Mouse (Mus musculus): ENCODE results near the gene Gfm1. TPM values are rescaled to one million over a fixed set of nuclear protein-coding genes. Genes with fewer than 3 reads are reported as not detected.
A peak's percentile ranks its signal among the peaks of the same experiment; 100 is the strongest.

Gfm1 gene
- total and polyA plus RNA-seq, 3 experiments, result 47.0 to 98.9 (median 74.9) TPM

GRCm38 (mm10) chr3:67471408-67472127 is 41.7 kb downstream of the Gfm1 start:
- no peaks in the 10 kb centered on the region for H3K79me2 ChIP-seq (replicated peaks; ENCODE audit: control insufficient read depth, extremely low read depth, insufficient read depth, poor library complexity, severe bottlenecking)
- H3K36me3 ChIP-seq (replicated peaks in 1 of 2; ENCODE audit: control insufficient read depth in 1 of 2, insufficient read depth in 1 of 2, low read length in 1 of 2), result peaks cover 46 to 84% of the 10 kb centered on the region in 2 experiments
- dilution Hi-C loops (cut with MboI; ENCODE audit: extremely low pct_ligation_motif_present, extremely low pct_unique_long_range_greater_than_20kb, low sequenced_read_pairs), result no loop called here
- no peak overlapping the region for H3K4me3 ChIP-seq (replicated peaks in 1 of 3; ENCODE audit: low read depth in 2 of 3, low read length in 2 of 3, poor library complexity in 1 of 3)
- no peak overlapping the region for H3K4me2 ChIP-seq (ENCODE audit: insufficient read depth, low read depth, poor library complexity, severe bottlenecking)
- TF ChIP-seq ETS1 (conservative IDR thresholded peaks at IDR 0.05; ENCODE audit: low read depth, low read length) (no peak), SMC3 (IDR thresholded peaks at IDR 0.05; ENCODE audit: low read depth, low read length) (no peak), TBP (conservative IDR thresholded peaks at IDR 0.05; ENCODE audit: low read depth, low read length) (no peak), ELF1 (IDR thresholded peaks at IDR 0.05; ENCODE audit: low read depth, low read length) (no peak), ZNF384 (IDR thresholded peaks at IDR 0.05; ENCODE audit: low read depth, low read length) (no peak), GABPA (IDR thresholded peaks at IDR 0.05; ENCODE audit: insufficient replicate concordance, low read depth, low read length) (no peak), NELFE (IDR thresholded peaks at IDR 0.05; ENCODE audit: low read depth, low read length) (no peak), SIN3A (IDR thresholded peaks at IDR 0.05; ENCODE audit: low read length) (no peak), MYC (IDR thresholded peaks at IDR 0.05; ENCODE audit: low read depth, low read length) (no peak), JUND (conservative IDR thresholded peaks at IDR 0.05; ENCODE audit: low read depth, low read length) (no peak), USF2 (conservative IDR thresholded peaks at IDR 0.05; ENCODE audit: low read depth, low read length) (no peak), CTCF (conservative IDR thresholded peaks at IDR 0.05 in 1 of 2, IDR thresholded peaks at IDR 0.05 in 1 of 2; ENCODE audit: low read depth in 2 of 2, low read length in 2 of 2) (no peak), ZMIZ1 (IDR thresholded peaks at IDR 0.05; ENCODE audit: low read depth, low read length) (no peak), CHD1 (IDR thresholded peaks at IDR 0.05; ENCODE audit: low read depth, low read length) (no peak), RCOR1 (conservative IDR thresholded peaks at IDR 0.05; ENCODE audit: low read depth, low read length) (no peak), MAX (IDR thresholded peaks at IDR 0.05; ENCODE audit: low read length) (no peak), NRF1 (IDR thresholded peaks at IDR 0.05; ENCODE audit: low read depth, low read length) (no peak), EP300 (IDR thresholded peaks at IDR 0.05; ENCODE audit: low read length) (no peak), BHLHE40 (IDR thresholded peaks at IDR 0.05; ENCODE audit: low read depth, low read length) (no peak), POLR2AphosphoS2 (IDR thresholded peaks at IDR 0.05; ENCODE audit: low read depth, low read length) (no peak)
- no peak overlapping the region for H3K27ac ChIP-seq (ENCODE audit: insufficient read depth, low read depth)
- no peaks in the 10 kb centered on the region for H3K9me3 ChIP-seq (replicated peaks; ENCODE audit: low read length)
- no peak overlapping the region for H3K9ac ChIP-seq (ENCODE audit: insufficient read depth, low read depth)
- H3K4me1 ChIP-seq (ENCODE audit: control insufficient read depth in 1 of 2, insufficient read depth in 2 of 2), result peaks cover 3% of the 10 kb centered on the region in 2 experiments; a peak in 3 of 4 replicates
- H3K27me3 ChIP-seq (replicated peaks), result no peaks in the 10 kb centered on the region
- DNase-seq (ENCODE audit: extremely low read depth), result peak; percentile 5
- in situ Hi-C loops (cut with MboI; ENCODE audit: low pct_ligation_motif_present, low pct_unique_long_range_greater_than_20kb, low sequenced_read_pairs), result no loop called here

- Histone ChIP-seq H3K9me3 (replicated peaks; ENCODE audit: low read length) (no peaks in the 10 kb centered on the region), H3K9ac (ENCODE audit: insufficient read depth, low read depth) (no peak overlapping the region), H3K27ac (ENCODE audit: insufficient read depth, low read depth) (no peak overlapping the region), H3K4me2 (ENCODE audit: insufficient read depth, low read depth, poor library complexity, severe bottlenecking) (no peak overlapping the region), H3K36me3 (replicated peaks in 1 of 2; ENCODE audit: control insufficient read depth in 1 of 2, insufficient read depth in 1 of 2, low read length in 1 of 2) (peaks cover 38 to 85% of the 10 kb centered on the region in 2 experiments), H3K79me2 (replicated peaks; ENCODE audit: control insufficient read depth, extremely low read depth, insufficient read depth, poor library complexity, severe bottlenecking) (no peaks in the 10 kb centered on the region), H3K4me1 (ENCODE audit: control insufficient read depth in 1 of 2, insufficient read depth in 2 of 2) (peaks cover 3% of the 10 kb centered on the region in 2 experiments; a peak in 3 of 4 replicates), H3K4me3 (replicated peaks in 1 of 3; ENCODE audit: low read depth in 2 of 3, low read length in 2 of 3, poor library complexity in 1 of 3) (no peak overlapping the region), H3K27me3 (replicated peaks) (no peaks in the 10 kb centered on the region)
- TF ChIP-seq MYC (IDR thresholded peaks at IDR 0.05; ENCODE audit: low read depth, low read length) (no peak), EP300 (IDR thresholded peaks at IDR 0.05; ENCODE audit: low read length) (no peak), KAT2A (IDR thresholded peaks at IDR 0.05; ENCODE audit: insufficient replicate concordance, low read length) (no peak), CTCF (conservative IDR thresholded peaks at IDR 0.05 in 1 of 2, IDR thresholded peaks at IDR 0.05 in 1 of 2; ENCODE audit: low read depth in 2 of 2, low read length in 2 of 2) (no peak), JUN (IDR thresholded peaks at IDR 0.05; ENCODE audit: insufficient read depth, low read depth, low read length) (no peak), BHLHE40 (IDR thresholded peaks at IDR 0.05; ENCODE audit: low read depth, low read length) (no peak), ZMIZ1 (IDR thresholded peaks at IDR 0.05; ENCODE audit: low read depth, low read length) (no peak), PAX5 (IDR thresholded peaks at IDR 0.05; ENCODE audit: low read length) (no peak), USF1 (IDR thresholded peaks at IDR 0.05; ENCODE audit: low read depth, low read length) (no peak), MEF2A (IDR thresholded peaks at IDR 0.05; ENCODE audit: borderline replicate concordance, low read depth, low read length) (no peak), RCOR1 (conservative IDR thresholded peaks at IDR 0.05; ENCODE audit: low read depth, low read length) (no peak), CHD2 (IDR thresholded peaks at IDR 0.05; ENCODE audit: low read length) (no peak), ZKSCAN1 (IDR thresholded peaks at IDR 0.05; ENCODE audit: borderline replicate concordance, low read depth, low read length) (no peak), POLR2A (IDR thresholded peaks at IDR 0.05; ENCODE audit: low read depth, low read length) (no peak), RAD21 (IDR thresholded peaks at IDR 0.05; ENCODE audit: low read depth, low read length) (no peak), TBP (conservative IDR thresholded peaks at IDR 0.05; ENCODE audit: low read depth, low read length) (no peak), POLR2AphosphoS2 (IDR thresholded peaks at IDR 0.05; ENCODE audit: low read depth, low read length) (no peak)
- in situ Hi-C loops (cut with MboI; ENCODE audit: low pct_ligation_motif_present, low pct_unique_long_range_greater_than_20kb, low sequenced_read_pairs) (no loop called here), dilution Hi-C loops (cut with MboI; ENCODE audit: extremely low pct_ligation_motif_present, extremely low pct_unique_long_range_greater_than_20kb, low sequenced_read_pairs) (no loop called here)
- DNase-seq (ENCODE audit: extremely low read depth), result no peak
Measured at GRCm38 (mm10) chr3:67473438-67473837, 43.5 kb downstream of the Gfm1 start.

All from CH12.LX (cell line).